Mouse (Mus musculus): ENCODE data around the gene Eefsec.

Eefsec gene

GRCm38 (mm10) chr6:88260645-88261044, 185.7 kb downstream of the Eefsec start:
- no peak for DNase-seq (ENCODE audit: low spot score in 2 of 2)

GRCm38 (mm10) chr6:88259621-88260020, 186.7 kb downstream of the Eefsec start:
- DNase-seq (ENCODE audit: low spot score in 2 of 2): no peak

GRCm38 (mm10) chr6:88255435-88255834, 190.9 kb downstream of the Eefsec start:
- DNase-seq (ENCODE audit: low spot score in 2 of 2): no peak

GRCm38 (mm10) chr6:88254082-88254481, 192.3 kb downstream of the Eefsec start:
- no peak for DNase-seq (ENCODE audit: low spot score in 2 of 2)

GRCm38 (mm10) chr6:88251798-88252478, 194.4 kb downstream of the Eefsec start:
- no peak for DNase-seq (ENCODE audit: low spot score in 2 of 2)

GRCm38 (mm10) chr6:88251396-88251795, 194.9 kb downstream of the Eefsec start:
- DNase-seq (ENCODE audit: low spot score in 2 of 2): no peak

GRCm38 (mm10) chr6:88249231-88249630, 197.1 kb downstream of the Eefsec start:
- DNase-seq (ENCODE audit: low spot score in 2 of 2): no peak

- peak; percentile 34 to 60 for DNase-seq (ENCODE audit: low spot score in 2 of 2)
Observed at GRCm38 (mm10) chr6:88242604-88243003, 203.7 kb downstream of the Eefsec start.

- DNase-seq (ENCODE audit: low spot score in 2 of 2): no peak
Observed at GRCm38 (mm10) chr6:88236513-88236912, 209.8 kb downstream of the Eefsec start.

- DNase-seq (ENCODE audit: low spot score in 2 of 2): no peak
Observed at GRCm38 (mm10) chr6:88235983-88236382, 210.4 kb downstream of the Eefsec start.

GRCm38 (mm10) chr6:88235461-88235860, 210.9 kb downstream of the Eefsec start:
- no peak for DNase-seq (ENCODE audit: low spot score in 2 of 2)

- DNase-seq (ENCODE audit: low spot score in 2 of 2): no peak
Observed at GRCm38 (mm10) chr6:88233996-88234395, 212.3 kb downstream of the Eefsec start.

GRCm38 (mm10) chr6:88232221-88232620, 214.1 kb downstream of the Eefsec start:
- DNase-seq (ENCODE audit: low spot score in 2 of 2): no peak

GRCm38 (mm10) chr6:88231821-88232220, 214.5 kb downstream of the Eefsec start:
- no peak for DNase-seq (ENCODE audit: low spot score in 2 of 2)

- DNase-seq (ENCODE audit: low spot score in 2 of 2): no peak
Observed at GRCm38 (mm10) chr6:88229221-88229620, 217.1 kb downstream of the Eefsec start.

GRCm38 (mm10) chr6:88227537-88227936, 218.8 kb downstream of the Eefsec start:
- no peak for DNase-seq (ENCODE audit: low spot score in 2 of 2)

GRCm38 (mm10) chr6:88226570-88226994, 219.8 kb downstream of the Eefsec start:
- DNase-seq (ENCODE audit: low spot score in 2 of 2): peak in 1 of 2 experiments; percentile 35

- DNase-seq (ENCODE audit: low spot score in 2 of 2): no peak
Observed at GRCm38 (mm10) chr6:88221968-88222367, 224.4 kb downstream of the Eefsec start, which contains the start of gene Dnajb8. TSS of gene Dnajb8 (plus strand) at chr6:88222268.

- no peak for DNase-seq (ENCODE audit: low spot score in 2 of 2)
Observed at GRCm38 (mm10) chr6:88219094-88219493, 227.2 kb downstream of the Eefsec start.

- DNase-seq (ENCODE audit: low spot score in 2 of 2): no peak
Observed at GRCm38 (mm10) chr6:88216199-88216598, 230.1 kb downstream of the Eefsec start.

- DNase-seq (ENCODE audit: low spot score in 2 of 2): no peak
Observed at GRCm38 (mm10) chr6:88215797-88216196, 230.5 kb downstream of the Eefsec start.

GRCm38 (mm10) chr6:88210182-88210581, 236.2 kb downstream of the Eefsec start:
- no peak for DNase-seq (ENCODE audit: low spot score in 2 of 2)

GRCm38 (mm10) chr6:88209453-88209852, 236.9 kb downstream of the Eefsec start:
- no peak for DNase-seq (ENCODE audit: low spot score in 2 of 2)

- no peak for DNase-seq (ENCODE audit: low spot score in 2 of 2)
Observed at GRCm38 (mm10) chr6:88208321-88208720, 238.0 kb downstream of the Eefsec start.

All from right cerebral cortex, postnatal 10 days (tissue).